Mouse (Mus musculus): ENCODE data around the gene Prl2c5. TPM values are rescaled to one million over a fixed set of nuclear protein-coding genes. Genes with fewer than 3 reads are reported as not detected.

The Prl2c5 gene
- polyA plus RNA-seq (2012; rRNA removed): not detected in 2 replicates

GRCm38 (mm10) chr13:13182415-13182814 is at the start of gene Prl2c5:
TSS of gene Prl2c5 (plus strand) at chr13:13182715.

Other genes starting within 250 kb of the Prl2c5 start
- not detected in 2 replicates for gene Prl2c2, start 177.3 kb upstream of the Prl2c5 start, polyA plus RNA-seq (2012; rRNA removed)
- gene Gpr137b, start 211.3 kb downstream of the Prl2c5 start, polyA plus RNA-seq (2012; rRNA removed): 1.8 and 2.2 TPM in 2 replicates

Measured in liver, embryonic 18 days (tissue).